Mouse (Mus musculus) testis, postnatal 10 days (tissue): Measurements from ENCODE around the gene Rab11b.
A peak's percentile ranks its signal among the peaks of the same experiment; 100 is the strongest.

ENCODE experiments used
- DNase-seq: peaks from one replicate; pipeline ENCODE4 v3.0.0; 2021; ENCODE audit warnings: low spot score

The Rab11b gene

GRCm38 (mm10) chr17:33717246-33717645 lies 43.1 kb downstream of the Rab11b start:
- peak; percentile 23 for DNase-seq

- no peak for DNase-seq
Measured at GRCm38 (mm10) chr17:33714779-33715178, 45.6 kb downstream of the Rab11b start.

- DNase-seq, result no peak
Measured at GRCm38 (mm10) chr17:33713271-33713670, 47.1 kb downstream of the Rab11b start.

- no peak for DNase-seq
Measured at GRCm38 (mm10) chr17:33709834-33710233, 50.5 kb downstream of the Rab11b start.

DNA sequence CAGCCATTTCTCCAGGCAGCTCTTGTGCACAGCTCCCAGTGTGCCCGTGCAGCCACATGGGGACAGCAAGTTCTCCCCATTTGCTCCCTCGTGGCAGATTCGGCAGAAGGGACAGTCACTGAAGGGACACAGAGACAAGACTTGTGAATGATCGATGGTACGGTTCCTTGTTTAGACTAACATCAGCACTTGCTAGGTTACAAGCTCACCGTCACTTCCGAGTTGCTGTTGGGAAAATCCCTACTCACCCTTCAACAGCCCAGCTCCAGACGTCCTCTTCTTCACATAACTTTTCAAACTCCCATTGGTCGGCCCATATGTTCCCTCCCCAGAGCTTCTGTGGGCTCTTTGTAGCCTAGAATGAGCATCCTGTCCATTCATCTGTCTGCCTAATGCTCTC lies 57.2 kb downstream of the Rab11b start:
- no peak for DNase-seq

- no peak for DNase-seq
Measured at GRCm38 (mm10) chr17:33702178-33702577, 58.2 kb downstream of the Rab11b start.

GRCm38 (mm10) chr17:33695471-33695870 lies 64.9 kb downstream of the Rab11b start:
- DNase-seq, result no peak
